Mouse (Mus musculus) hindbrain, embryonic 16.5 days (tissue): Measurements from ENCODE around the gene Cdhr2. TPM values are rescaled to one million over a fixed set of nuclear protein-coding genes. Genes with fewer than 3 reads are reported as not detected.
A peak's percentile ranks its signal among the peaks of the same experiment; 100 is the strongest.

Experiments
- ATAC-seq: fragments of 200-750 bp; cut with Nextera tagmentation; 2 replicates; pipeline ENCODE4 v1.8.0; 2017; ENCODE audit warnings: moderate TSS enrichment, moderate library complexity
- H3K27ac ChIP-seq: fragments of 300-500 bp; sonication (generic); 2 replicates; pipeline ENCODE4 v1.5.1; 2014; ENCODE audit warnings: low read depth, mild to moderate bottlenecking, control low read depth, low read length, moderate library complexity
- H3K27me3 ChIP-seq: fragments of 300-500 bp; sonication (generic); replicated peaks from 2 replicates; pipeline ENCODE4 v1.6.1; 2014; ENCODE audit warnings: low read length; ENCODE audit not compliant: control insufficient read depth, insufficient read depth
- H3K36me3 ChIP-seq: fragments of 300-500 bp; sonication (generic); 2 replicates; pipeline ENCODE4 v1.6.1; 2014; ENCODE audit warnings: mild to moderate bottlenecking, low read length, moderate library complexity, mixed read lengths; ENCODE audit not compliant: control insufficient read depth, insufficient read depth
- H3K4me1 ChIP-seq: fragments of 300-500 bp; sonication (generic); 2 replicates; pipeline ENCODE4 v1.6.1; 2014; ENCODE audit warnings: low read depth, low read length; ENCODE audit not compliant: control insufficient read depth, insufficient read depth
- H3K4me2 ChIP-seq: fragments of 300-500 bp; sonication (generic); 2 replicates; pipeline ENCODE4 v1.6.1; 2014; ENCODE audit warnings: mild to moderate bottlenecking, low read length, control low read depth, moderate library complexity
- H3K4me3 ChIP-seq: fragments of 300-500 bp; sonication (generic); 2 replicates; pipeline ENCODE4 v1.5.1; 2014; ENCODE audit warnings: mild to moderate bottlenecking, low read length, control low read depth, moderate library complexity
- H3K9ac ChIP-seq: fragments of 300-500 bp; sonication (generic); 2 replicates; pipeline ENCODE4 v1.6.1; 2014; ENCODE audit warnings: low read depth, mild to moderate bottlenecking, control low read depth, low read length, moderate library complexity
- H3K9me3 ChIP-seq: fragments of 300-500 bp; sonication (generic); 2 replicates; pipeline ENCODE4 v1.6.1; 2014; ENCODE audit warnings: mild to moderate bottlenecking, low read length, moderate library complexity; ENCODE audit not compliant: control insufficient read depth
- WGBS: fragments of 180-500 bp; shearing (Covaris S2); extraction: QIAGEN DNeasy Blood & Tissue Kit; methylation state at CpG from one replicate; pipeline ENCODE4 v1.1.7; 2014; 5-methylcytosine and 5-hydroxymethylcytosine counted together
- polyA plus RNA-seq: library from polyadenylated mRNA; unstranded; fragments of >200 nt; fragmentation: Nextera tagmentation; extraction: Ambion mirVana; gene quantifications from 2 replicates; pipeline ENCODE4 v1.2.1, GENCODE M21; 2015

Gene Cdhr2
- polyA plus RNA-seq, 1 experiment from 2014 or later: 0.21 TPM

DNA sequence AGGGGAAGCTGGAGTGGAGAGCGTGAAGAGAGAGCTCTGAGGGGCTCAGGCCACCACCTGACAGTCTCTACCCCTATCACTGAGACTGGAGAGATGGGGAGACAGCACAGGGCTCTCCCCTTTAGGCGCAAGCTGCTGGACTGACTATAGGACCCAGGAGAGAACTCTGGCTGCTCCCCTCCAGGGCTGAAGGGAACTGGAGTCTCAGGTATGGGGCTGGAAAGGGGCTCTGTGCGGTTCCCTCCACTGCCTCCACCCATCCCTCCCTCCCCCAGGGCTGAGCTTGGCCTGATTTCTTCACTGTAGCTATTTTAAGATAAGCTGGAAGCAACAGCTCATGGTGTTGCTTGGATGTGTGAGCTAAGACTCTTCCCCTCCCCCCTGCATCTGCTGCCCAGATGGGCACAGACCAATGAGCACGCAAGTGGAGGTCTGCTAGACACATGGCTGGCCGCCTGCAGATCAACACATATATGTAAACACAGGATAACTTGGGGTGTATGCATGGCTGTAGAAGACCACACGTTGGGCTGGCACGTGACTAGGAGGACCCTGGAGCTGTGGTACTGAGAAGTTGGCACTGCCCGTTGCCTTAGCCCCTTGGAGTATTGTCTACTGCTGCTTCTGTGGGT is 59.0 kb downstream of the Cdhr2 start:
- 54% methylated on average over 8 of the region's 8 CpGs for WGBS
- Histone ChIP-seq H3K36me3 (no peaks in the 10 kb centered on the region), H3K9ac (no peak overlapping the region), H3K4me1 (peaks cover 45% of the 10 kb centered on the region), H3K9me3 (no peaks in the 10 kb centered on the region), H3K4me2 (no peak overlapping the region), H3K4me3 (no peak overlapping the region), H3K27ac (no peak overlapping the region), H3K27me3 (peaks cover 5% of the 10 kb centered on the region)
- ATAC-seq: no peak

GRCm38 (mm10) chr13:54760906-54761305 is 59.6 kb downstream of the Cdhr2 start:
- no peak overlapping the region for H3K9ac ChIP-seq
- no peaks in the 10 kb centered on the region for H3K36me3 ChIP-seq
- H3K4me1 ChIP-seq: peaks cover 42% of the 10 kb centered on the region
- no peak overlapping the region for H3K27ac ChIP-seq
- H3K9me3 ChIP-seq: no peaks in the 10 kb centered on the region
- no peak overlapping the region for H3K4me2 ChIP-seq
- WGBS: 69% methylated on average over 7 of the region's 7 CpGs
- ATAC-seq: no peak
- peaks cover 5% of the 10 kb centered on the region for H3K27me3 ChIP-seq
- no peak overlapping the region for H3K4me3 ChIP-seq

GRCm38 (mm10) chr13:54765281-54766191 is 64.3 kb downstream of the Cdhr2 start:
- peaks cover 5% of the 10 kb centered on the region for H3K27me3 ChIP-seq
- H3K4me2 ChIP-seq: peak overlapping the region; percentile 79
- peaks cover 18% of the 10 kb centered on the region for H3K4me1 ChIP-seq
- peak; percentile 53 for ATAC-seq
- H3K9ac ChIP-seq: peak overlapping the region; percentile 85
- H3K27ac ChIP-seq: peak overlapping the region; percentile 79
- peak overlapping the region; percentile 68 for H3K4me3 ChIP-seq
- no peaks in the 10 kb centered on the region for H3K36me3 ChIP-seq
- no peaks in the 10 kb centered on the region for H3K9me3 ChIP-seq
- WGBS: 5% methylated on average over 38 of the region's 44 CpGs

- H3K4me1 ChIP-seq: peaks cover 18% of the 10 kb centered on the region
- H3K27me3 ChIP-seq: peaks cover 5% of the 10 kb centered on the region
- no peaks in the 10 kb centered on the region for H3K9me3 ChIP-seq
- peak within 1 kb of the TSS; percentile 79 for H3K27ac ChIP-seq
- peak; percentile 86 for ATAC-seq
- no peaks in the 10 kb centered on the region for H3K36me3 ChIP-seq
- H3K4me3 ChIP-seq: peak within 1 kb of the TSS; percentile 68
- WGBS: 2% methylated on average over 33 of the region's 35 CpGs
- H3K4me2 ChIP-seq: peak within 1 kb of the TSS; percentile 79
- peak within 1 kb of the TSS; percentile 85 for H3K9ac ChIP-seq
These were observed 65.0 kb downstream of the Cdhr2 start, which contains the start of gene Sncb for GRCm38 (mm10) chr13:54766192-54766768. Sncb (minus strand) TSS chr13:54766595.

GRCm38 (mm10) chr13:54767012-54767411 is 65.8 kb downstream of the Cdhr2 start:
- ATAC-seq: no peak
- peak overlapping the region; percentile 85; the same call in 1 of the 2 replicates for H3K9ac ChIP-seq
- peak overlapping the region; percentile 68 for H3K4me3 ChIP-seq

GRCm38 (mm10) chr13:54780592-54780991 is 79.3 kb downstream of the Cdhr2 start:
- H3K27me3 ChIP-seq: no peaks in the 10 kb centered on the region
- peak; percentile 67 for ATAC-seq
- H3K36me3 ChIP-seq: no peaks in the 10 kb centered on the region
- peaks cover 4% of the 10 kb centered on the region for H3K4me1 ChIP-seq
- no peak overlapping the region for H3K4me3 ChIP-seq
- H3K9ac ChIP-seq: no peak overlapping the region
- no peak overlapping the region for H3K4me2 ChIP-seq
- no peak overlapping the region for H3K27ac ChIP-seq
- no peaks in the 10 kb centered on the region for H3K9me3 ChIP-seq
- WGBS: 58% methylated on average over 3 of the region's 3 CpGs

More at GRCm38 (mm10) chr13:54767012-54767411, 65.8 kb downstream of the Cdhr2 start:
- no peaks in the 10 kb centered on the region for H3K9me3 ChIP-seq
- WGBS: 84% methylated on average over 4 of the region's 4 CpGs
- no peaks in the 10 kb centered on the region for H3K36me3 ChIP-seq
- peak overlapping the region; percentile 79 for H3K4me2 ChIP-seq
- H3K27me3 ChIP-seq: peaks cover 5% of the 10 kb centered on the region
- peaks cover 18% of the 10 kb centered on the region for H3K4me1 ChIP-seq
- H3K27ac ChIP-seq: peak overlapping the region; percentile 79; the same call in 1 of the 2 replicates

GRCm38 (mm10) chr13:54781086-54781485 is 79.8 kb downstream of the Cdhr2 start:
- Histone ChIP-seq H3K9me3 (no peaks in the 10 kb centered on the region), H3K4me1 (peaks cover 4% of the 10 kb centered on the region), H3K9ac (no peak overlapping the region), H3K27ac (no peak overlapping the region), H3K27me3 (no peaks in the 10 kb centered on the region), H3K4me2 (no peak overlapping the region), H3K4me3 (no peak overlapping the region), H3K36me3 (no peaks in the 10 kb centered on the region)
- WGBS: 83% methylated on average over 3 of the region's 3 CpGs
- no peak for ATAC-seq

DNA sequence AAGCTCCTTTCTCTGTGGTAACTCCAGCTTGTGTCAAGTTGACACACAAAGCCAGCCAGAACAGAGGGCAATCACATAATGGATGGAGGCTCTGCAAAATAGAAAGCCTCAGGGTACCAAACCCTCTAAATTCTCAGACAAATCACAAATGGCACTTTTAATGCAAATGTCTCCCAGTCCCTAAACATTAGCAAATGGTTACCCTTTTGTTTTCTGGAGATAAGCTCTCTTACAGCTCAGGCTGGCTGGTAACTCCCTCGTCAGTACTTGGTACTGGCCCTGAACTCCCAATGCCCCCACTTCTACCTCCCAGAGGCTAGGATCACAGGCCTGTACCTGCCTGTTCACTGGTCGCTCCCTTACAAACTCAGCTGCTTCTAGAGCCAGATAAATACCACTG is 82.0 kb downstream of the Cdhr2 start:
- no peaks in the 10 kb centered on the region for H3K36me3 ChIP-seq
- H3K4me1 ChIP-seq: peaks cover 4% of the 10 kb centered on the region
- no peak overlapping the region for H3K4me2 ChIP-seq
- ATAC-seq: no peak
- H3K9ac ChIP-seq: no peak overlapping the region
- H3K9me3 ChIP-seq: no peaks in the 10 kb centered on the region
- no peak overlapping the region for H3K27ac ChIP-seq
- H3K27me3 ChIP-seq: no peaks in the 10 kb centered on the region
- WGBS: 46% methylated on average over 2 of the region's 2 CpGs
- H3K4me3 ChIP-seq: no peak overlapping the region

- Histone ChIP-seq H3K36me3 (no peaks in the 10 kb centered on the region), H3K27ac (no peak within 1 kb of the TSS), H3K4me2 (no peak within 1 kb of the TSS), H3K27me3 (no peaks in the 10 kb centered on the region), H3K4me1 (peaks cover 4% of the 10 kb centered on the region), H3K4me3 (no peak within 1 kb of the TSS), H3K9ac (no peak within 1 kb of the TSS), H3K9me3 (no peaks in the 10 kb centered on the region)
- WGBS: 94% methylated on average over 4 of the region's 4 CpGs
- no peak for ATAC-seq
These were observed 82.4 kb downstream of the Cdhr2 start, which contains the start of gene Eif4e1b for GRCm38 (mm10) chr13:54783698-54784097. Eif4e1b (plus strand) TSS chr13:54783998.
